Mouse (Mus musculus) gastrocnemius, postnatal 36 days (tissue): Measurements from ENCODE around the gene Enoph1. TPM values are rescaled to one million over a fixed set of nuclear protein-coding genes. Genes with fewer than 3 reads are reported as not detected.
A peak's percentile ranks its signal among the peaks of the same experiment; 100 is the strongest.

Source experiments
- DNase-seq, 2 experiments: peaks; one replicate each; pipeline ENCODE4 v3.0.0; 2022
- intact Hi-C: fragments of 180-260 bp; cut with DNase I; formaldehyde crosslinking; loops from one replicate; pipeline ENCODE4 v1.15.1; 2025
- long read RNA-seq, 2 experiments: library from polyadenylated mRNA; stranded (forward); transcript quantifications; one replicate each; pipeline ENCODE4 v2.0.0; 2021
- total RNA-seq, 2 experiments: library from RNA; stranded (reverse); gene quantifications; 2 replicates each; pipeline ENCODE4 v1.2.3; 2021

Enoph1 gene
- 1 to 10 TPM; 5.9 to 7.0 TPM for total RNA-seq
- long read RNA-seq, experiment 1, transcript Enoph1-202 (6 exons, 1,833 nt): major isoform, 10 of 11 reads
- long read RNA-seq, experiment 1, partial matches to known transcripts: 0 of 11 reads
- long read RNA-seq, experiment 1, other reads (novel, unspliced or antisense): 1 of 11 reads
- long read RNA-seq, experiment 2, transcript Enoph1-202 (6 exons, 1,833 nt): major isoform, 7 of 9 reads
- long read RNA-seq, experiment 2, partial matches to known transcripts: 1 of 9 reads
- long read RNA-seq, experiment 2, other reads (novel, unspliced or antisense): 0 of 9 reads

GRCm38 (mm10) chr5:100039602-100040142, at the start of gene Enoph1, which contains the start of gene Hnrnpdl:
Gene Enoph1 (plus strand): TSS chr5:100039985.
Gene Hnrnpdl (minus strand): TSS chr5:100039664.
- peak; percentile 87 to 95 for DNase-seq
- intact Hi-C loops: loop anchor here (2.0 kb wide), 1 partner anchor 61 kb away; the partner anchor contains the start of genes 4930524J08Rik and Hnrnpd

- intact Hi-C loops: no loop called here
- DNase-seq: no peak
Observed at GRCm38 (mm10) chr5:99994166-99994565, 45.6 kb upstream of the Enoph1 start.

DNA sequence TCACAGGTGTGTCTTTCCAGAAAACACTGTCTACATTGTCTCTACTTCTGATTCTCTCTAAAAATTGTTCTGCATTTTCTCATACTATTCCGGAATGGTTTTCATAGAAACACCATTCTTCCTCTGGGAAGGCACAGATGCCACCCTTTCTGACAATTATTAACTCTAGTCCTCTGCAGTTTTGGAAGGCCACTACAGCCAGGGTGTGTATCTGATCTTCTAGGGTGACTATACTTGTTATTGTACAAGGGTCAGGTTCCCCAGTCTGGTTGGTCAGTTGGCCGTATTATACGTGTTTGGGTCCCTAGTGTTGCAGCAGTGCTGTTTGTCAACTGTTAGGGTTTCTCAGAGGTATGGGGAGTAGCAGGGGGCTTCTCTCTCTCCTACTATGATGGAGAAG, 45.1 kb upstream of the Enoph1 start:
- no peak for DNase-seq
- intact Hi-C loops: no loop called here

- intact Hi-C loops: no loop called here
- DNase-seq: no peak
Observed at GRCm38 (mm10) chr5:100000048-100000447, 39.7 kb upstream of the Enoph1 start.

DNA sequence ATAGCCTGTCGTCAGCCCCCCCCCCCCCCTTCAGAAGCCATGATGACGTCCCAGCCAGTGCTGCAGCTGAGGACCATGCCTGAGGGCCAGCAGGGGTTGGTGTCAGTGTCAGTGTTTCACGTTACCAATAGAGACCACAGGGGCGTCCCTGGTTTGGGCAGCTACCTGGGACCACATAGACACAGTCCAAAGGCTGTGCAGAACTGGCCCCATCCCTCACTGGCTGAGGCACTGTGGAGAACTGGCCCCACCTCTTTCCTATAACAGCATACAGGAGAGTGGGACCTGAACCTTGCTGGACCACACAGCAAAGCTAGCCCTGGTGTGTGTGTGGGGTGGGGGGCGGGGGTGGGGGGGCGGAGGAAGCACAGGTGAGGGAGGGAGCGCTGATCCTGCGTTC, 39.3 kb upstream of the Enoph1 start:
- DNase-seq: no peak
- intact Hi-C loops: no loop called here

GRCm38 (mm10) chr5:100003895-100004294, 35.9 kb upstream of the Enoph1 start:
- intact Hi-C loops: no loop called here

GRCm38 (mm10) chr5:100005431-100005830, 34.4 kb upstream of the Enoph1 start:
- intact Hi-C loops: no loop called here
- no peak for DNase-seq

More at GRCm38 (mm10) chr5:100003895-100004294, 35.9 kb upstream of the Enoph1 start:
- DNase-seq: no peak

- no peak for DNase-seq
- intact Hi-C loops: no loop called here
Observed at GRCm38 (mm10) chr5:100005896-100006295, 33.9 kb upstream of the Enoph1 start.

- intact Hi-C loops: no loop called here
Observed at GRCm38 (mm10) chr5:100006324-100007039, 33.3 kb upstream of the Enoph1 start.

GRCm38 (mm10) chr5:100007040-100007375, 32.8 kb upstream of the Enoph1 start:
- DNase-seq: no peak
- intact Hi-C loops: no loop called here

More at GRCm38 (mm10) chr5:100006324-100007039, 33.3 kb upstream of the Enoph1 start:
- DNase-seq: no peak

GRCm38 (mm10) chr5:100008485-100008884, 31.3 kb upstream of the Enoph1 start:
- DNase-seq: no peak
- intact Hi-C loops: no loop called here

- intact Hi-C loops: no loop called here
- no peak for DNase-seq
Observed at GRCm38 (mm10) chr5:100012599-100012998, 27.2 kb upstream of the Enoph1 start.

DNA sequence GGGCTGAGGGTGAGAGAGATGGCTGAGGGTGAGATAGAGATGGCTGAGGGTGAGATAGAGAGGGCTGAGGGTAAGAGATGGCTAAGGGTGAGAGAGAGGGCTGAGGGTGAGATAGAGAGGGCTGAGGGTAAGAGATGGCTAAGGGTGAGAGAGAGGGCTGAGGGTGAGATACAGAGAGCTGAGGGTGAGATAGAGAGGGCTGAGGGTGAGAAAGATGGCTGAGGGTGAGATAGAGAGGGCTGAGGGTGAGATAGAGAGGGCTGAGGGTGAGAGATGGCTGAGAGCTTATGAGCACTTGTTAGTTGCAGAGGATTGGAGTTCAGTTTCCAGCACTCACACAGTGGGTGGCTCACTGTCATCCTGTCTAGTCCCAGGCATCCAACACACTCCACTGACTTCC, 19.7 kb upstream of the Enoph1 start:
- no peak for DNase-seq
- intact Hi-C loops: no loop called here

- intact Hi-C loops: no loop called here
- DNase-seq: no peak
Observed at GRCm38 (mm10) chr5:100024403-100024802, 15.4 kb upstream of the Enoph1 start.

DNA sequence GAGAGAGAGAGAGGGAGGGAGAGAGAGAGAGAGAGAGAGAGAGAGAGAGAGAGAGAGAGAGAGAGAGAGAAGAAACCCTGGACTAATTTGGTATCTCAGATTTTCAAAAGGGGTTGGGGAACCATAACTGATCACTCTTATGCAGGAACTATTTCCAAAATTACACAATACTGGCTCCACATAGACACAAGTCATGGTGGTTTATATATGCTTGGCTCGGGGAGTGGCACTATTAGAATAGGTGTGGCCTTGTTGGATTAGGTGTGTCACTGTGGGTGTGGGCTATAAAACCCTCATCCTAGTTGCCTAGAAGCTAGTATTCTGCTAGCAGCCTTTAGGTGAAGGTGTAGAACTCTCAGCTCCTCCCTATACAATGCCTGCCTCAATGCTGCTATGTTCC, 14.9 kb upstream of the Enoph1 start:
- DNase-seq: no peak
- intact Hi-C loops: no loop called here

GRCm38 (mm10) chr5:100030069-100030468, 9.7 kb upstream of the Enoph1 start:
- intact Hi-C loops: no loop called here
- no peak for DNase-seq

- intact Hi-C loops: no loop called here
- no peak for DNase-seq
Observed at GRCm38 (mm10) chr5:100032107-100032506, 7.7 kb upstream of the Enoph1 start.

GRCm38 (mm10) chr5:100032646-100033045, 7.1 kb upstream of the Enoph1 start:
- DNase-seq: no peak
- intact Hi-C loops: no loop called here

GRCm38 (mm10) chr5:100035950-100036349, 3.8 kb upstream of the Enoph1 start:
- intact Hi-C loops: no loop called here

GRCm38 (mm10) chr5:100036681-100037080, 3.1 kb upstream of the Enoph1 start:
- intact Hi-C loops: no loop called here
- DNase-seq: no peak

More at GRCm38 (mm10) chr5:100035950-100036349, 3.8 kb upstream of the Enoph1 start:
- no peak for DNase-seq

DNA sequence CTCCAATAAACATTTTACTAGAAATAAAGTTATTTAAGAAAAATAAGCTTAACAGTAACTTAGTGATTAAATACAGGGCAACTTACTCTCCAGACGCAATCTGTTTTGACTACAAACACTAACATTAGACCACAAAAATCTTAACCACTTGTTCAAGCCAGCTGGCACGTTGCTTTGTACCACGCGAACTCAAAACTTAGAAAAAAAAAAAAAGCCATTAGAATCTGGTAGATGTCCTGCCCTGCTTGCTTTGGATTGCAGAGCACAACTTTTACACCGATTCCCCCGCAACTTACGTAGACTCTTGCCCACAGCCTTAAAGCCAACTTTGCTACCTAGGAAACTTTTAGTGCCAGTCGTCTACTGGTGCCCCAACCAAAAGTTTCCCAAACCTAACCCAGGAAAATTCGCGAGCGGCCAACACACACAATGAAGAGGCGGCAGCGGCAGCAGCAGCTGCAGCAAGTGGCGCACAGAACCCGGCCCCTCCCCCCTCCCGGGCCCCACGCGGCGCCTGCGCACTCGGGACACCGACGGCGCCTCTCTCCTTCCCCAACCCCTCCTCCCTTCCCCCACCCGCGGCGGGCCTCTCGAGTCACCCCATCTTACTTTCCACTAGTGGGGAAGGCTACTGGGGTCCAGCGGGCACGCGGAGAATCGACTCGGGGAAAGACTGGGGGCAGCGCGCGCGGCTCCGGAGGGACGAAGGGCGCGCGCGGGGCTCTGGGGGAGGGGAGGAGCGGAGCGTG, 1.6 kb upstream of the Enoph1 start:
- intact Hi-C loops: loop anchor here (2.0 kb wide), 1 partner anchor 59 kb away; the partner anchor contains the start of genes 4930524J08Rik and Hnrnpd
- peak; percentile 82 to 91 for DNase-seq
